Mouse (Mus musculus) spleen, adult 2 months (tissue): ENCODE results near the gene Gm21985. TPM values are rescaled to one million over a fixed set of nuclear protein-coding genes. Genes with fewer than 3 reads are reported as not detected.
A peak's percentile ranks its signal among the peaks of the same experiment; 100 is the strongest.

Experiments
- DNase-seq, 2 experiments: peaks; one replicate each; pipeline versions ENCODE4 v3.0.0 to v3.0.0-alpha.2; 2012 to 2021; ENCODE audit warnings: low spot score in 2 of 2, low read depth in 1 of 2
- H3K27ac ChIP-seq: fragments of 200-500 bp; 2 replicates; pipeline ENCODE4 v1.5.1; 2012; ENCODE audit warnings: low read length, inconsistent platforms; ENCODE audit not compliant: insufficient read depth
- H3K27me3 ChIP-seq: fragments of 200-500 bp; 2 replicates; pipeline ENCODE4 v1.6.1; 2012; ENCODE audit warnings: mild to moderate bottlenecking, moderate library complexity, low read length, inconsistent platforms; ENCODE audit not compliant: control insufficient read depth, insufficient read depth
- H3K36me3 ChIP-seq: fragments of 200-500 bp; 2 replicates; pipeline ENCODE4 v1.6.1; 2012; ENCODE audit warnings: mild to moderate bottlenecking, low read length, inconsistent platforms; ENCODE audit not compliant: control insufficient read depth, insufficient read depth
- H3K4me1 ChIP-seq: fragments of 200-500 bp; 2 replicates; pipeline ENCODE4 v1.6.1; 2011; ENCODE audit warnings: inconsistent platforms; ENCODE audit not compliant: control insufficient read depth, insufficient read depth, insufficient read length
- H3K4me3 ChIP-seq: fragments of 200-500 bp; 2 replicates; pipeline ENCODE4 v1.5.1; 2011; ENCODE audit warnings: mild to moderate bottlenecking, inconsistent platforms; ENCODE audit not compliant: insufficient read depth, insufficient read length; ENCODE audit errors: extremely low read depth
- CTCF ChIP-seq: fragments of 200-500 bp; IDR thresholded peaks from 2 replicates; pipeline ENCODE4 v1.5.1; 2011; ENCODE audit warnings: mild to moderate bottlenecking, inconsistent platforms; ENCODE audit not compliant: insufficient read depth, insufficient read length, insufficient replicate concordance; ENCODE audit errors: extremely low read depth
- POLR2A ChIP-seq: fragments of 200-500 bp; IDR thresholded peaks from 2 replicates; pipeline ENCODE4 v1.6.1; 2011; ENCODE audit warnings: low read depth, low read length, inconsistent platforms
- WGBS: fragments of 180-500 bp; shearing (Covaris S2); methylation state at CpG from one replicate; pipeline ENCODE4 v1.1.7; 2018; 5-methylcytosine and 5-hydroxymethylcytosine counted together
- polyA plus RNA-seq: library from polyadenylated mRNA; depleted of rRNA; stranded (reverse); fragments of >200 nt; gene quantifications from 2 replicates; pipeline ENCODE4 v1.2.3, GENCODE M21; 2012

Gene Gm21985
- polyA plus RNA-seq, 1 experiment = not detected

GRCm38 (mm10) chr2:112353685-112354455, 87.8 kb downstream of the Gm21985 start:
- DNase-seq = no peak
- H3K36me3 ChIP-seq = peaks cover 54% of the 10 kb centered on the region
- no peak overlapping the region for H3K27ac ChIP-seq
- no peaks in the 10 kb centered on the region for H3K4me1 ChIP-seq
- TF ChIP-seq CTCF = no peak
- no peak for TF ChIP-seq POLR2A
- H3K27me3 ChIP-seq = no peaks in the 10 kb centered on the region
- 95% methylated on average over 7 of the region's 7 CpGs for WGBS
- H3K4me3 ChIP-seq = no peak overlapping the region

GRCm38 (mm10) chr2:112359611-112360010, 93.5 kb downstream of the Gm21985 start:
- no peak for TF ChIP-seq POLR2A
- TF ChIP-seq CTCF = no peak
- DNase-seq = no peak
- Histone ChIP-seq H3K4me1 (no peaks in the 10 kb centered on the region), H3K36me3 (peaks cover 60% of the 10 kb centered on the region), H3K4me3 (no peak overlapping the region), H3K27me3 (no peaks in the 10 kb centered on the region), H3K27ac (no peak overlapping the region)
- WGBS = 86% methylated on average over 2 of the region's 2 CpGs

GRCm38 (mm10) chr2:112360012-112360780, 94.1 kb downstream of the Gm21985 start:
- peaks cover 56% of the 10 kb centered on the region for H3K36me3 ChIP-seq
- no peak for DNase-seq

GRCm38 (mm10) chr2:112360781-112361169, 94.7 kb downstream of the Gm21985 start:
- Histone ChIP-seq H3K27ac (no peak overlapping the region), H3K4me1 (no peaks in the 10 kb centered on the region), H3K36me3 (peaks cover 55% of the 10 kb centered on the region), H3K27me3 (no peaks in the 10 kb centered on the region), H3K4me3 (no peak overlapping the region)
- TF ChIP-seq CTCF = no peak
- WGBS = 86% methylated on average over 2 of the region's 2 CpGs
- no peak for DNase-seq

More at GRCm38 (mm10) chr2:112360012-112360780, 94.1 kb downstream of the Gm21985 start:
- no peaks in the 10 kb centered on the region for H3K4me1 ChIP-seq
- TF ChIP-seq CTCF (no peak), POLR2A (no peak)
- WGBS = 95% methylated on average over 12 of the region's 12 CpGs
- H3K27me3 ChIP-seq = no peaks in the 10 kb centered on the region
- H3K27ac ChIP-seq = no peak overlapping the region
- no peak overlapping the region for H3K4me3 ChIP-seq

- Histone ChIP-seq H3K4me3 (peak overlapping the region; percentile 92), H3K27ac (no peak overlapping the region), H3K36me3 (peaks cover 13% of the 10 kb centered on the region), H3K4me1 (peaks cover 2% of the 10 kb centered on the region; the same call in 1 of the 2 replicates), H3K27me3 (no peaks in the 10 kb centered on the region)
- DNase-seq = no peak
- WGBS = 12% methylated on average over 15 of the region's 15 CpGs
- TF ChIP-seq CTCF (no peak), POLR2A (no peak)
Observed at GRCm38 (mm10) chr2:112367222-112367621, 101.1 kb downstream of the Gm21985 start.

GRCm38 (mm10) chr2:112367726-112368673, 101.9 kb downstream of the Gm21985 start, which contains the start of gene Emc4:
TSS of gene Emc4 (minus strand) at chr2:112368027.
- DNase-seq = peak; percentile 64 to 88
- WGBS = 2% methylated on average over 46 of the region's 46 CpGs
- H3K36me3 ChIP-seq = peaks cover 10% of the 10 kb centered on the region
- TF ChIP-seq POLR2A (peak; percentile 49; the same call in 1 of the 2 replicates), CTCF (no peak)
- peak within 1 kb of the TSS; percentile 92 for H3K4me3 ChIP-seq
- peak within 1 kb of the TSS; percentile 63 for H3K27ac ChIP-seq
- H3K27me3 ChIP-seq = no peaks in the 10 kb centered on the region
- peaks cover 2% of the 10 kb centered on the region; the same call in 1 of the 2 replicates for H3K4me1 ChIP-seq
